Mouse (Mus musculus): ENCODE results near the gene Nek7. TPM values are rescaled to one million over a fixed set of nuclear protein-coding genes. Genes with fewer than 3 reads are reported as not detected.

Gene Nek7
- polyA plus RNA-seq, 1 experiment from 2014 or later, result 17.6 TPM

DNA sequence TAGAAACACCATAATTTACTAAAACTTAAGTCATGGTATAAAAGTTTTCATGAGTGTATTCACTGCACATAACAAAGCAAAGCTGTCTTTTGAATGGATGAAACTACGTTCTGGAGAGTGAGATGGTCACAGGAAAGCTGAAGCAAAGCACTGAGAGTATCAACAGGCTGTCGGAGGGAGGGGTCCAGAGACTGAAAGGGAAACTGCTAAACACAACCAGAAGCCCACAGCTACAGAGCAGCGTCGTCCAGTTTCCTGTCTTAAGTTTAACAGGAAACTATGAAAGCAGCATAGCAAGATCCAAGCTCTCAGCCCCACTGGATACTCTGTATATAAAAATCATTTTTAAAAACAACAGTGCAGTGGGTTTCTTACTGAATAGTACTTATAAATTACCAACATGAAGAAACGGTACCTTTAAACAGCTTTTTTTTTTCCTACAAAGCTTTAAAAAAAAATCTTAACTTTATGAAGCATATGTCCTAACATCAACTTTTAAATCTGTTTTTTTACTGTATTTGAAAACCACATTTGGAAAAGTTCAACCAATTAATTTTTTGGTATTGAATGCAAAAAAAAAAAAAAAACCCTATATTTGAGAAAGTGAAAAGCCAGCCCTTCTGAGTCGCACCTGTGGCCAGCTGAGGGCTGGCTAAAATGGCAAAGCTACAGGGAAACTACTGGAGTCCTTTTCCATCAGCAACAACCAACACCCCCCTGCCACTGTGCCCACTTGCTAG is 102.4 kb downstream of the Nek7 start:
- no peak overlapping the region for H3K27ac ChIP-seq
- H3K4me3 ChIP-seq, result no peak overlapping the region
- H3K36me3 ChIP-seq, result no peaks in the 10 kb centered on the region
- no peak for ATAC-seq (ENCODE audit: low FRiP score, low read depth)
- no peak overlapping the region for H3K9ac ChIP-seq
- H3K9me3 ChIP-seq, result no peaks in the 10 kb centered on the region
- H3K4me2 ChIP-seq (replicated peaks), result no peak overlapping the region
- H3K4me1 ChIP-seq, result no peaks in the 10 kb centered on the region
- no peaks in the 10 kb centered on the region for H3K27me3 ChIP-seq (replicated peaks)
- 68% methylated on average over 6 of the region's 6 CpGs for WGBS

DNA sequence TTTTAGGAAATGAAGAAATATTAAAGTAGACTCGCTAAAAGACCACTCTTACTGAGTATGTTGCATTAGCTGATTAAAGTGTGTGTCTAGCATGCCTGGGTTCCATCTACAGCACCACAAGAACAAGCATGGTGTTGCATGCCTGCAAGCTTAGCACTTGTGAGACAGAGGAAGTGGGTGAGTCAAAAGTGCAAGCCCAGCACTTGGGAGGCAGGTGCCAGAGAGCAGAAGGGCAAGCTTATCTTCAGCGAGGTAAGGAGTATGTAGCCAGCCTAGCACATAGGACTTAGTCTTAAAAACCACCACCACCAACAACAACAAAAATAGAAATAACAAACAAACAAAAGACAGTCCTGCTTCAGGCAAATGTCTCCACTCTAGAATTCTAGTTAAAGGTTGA is 103.0 kb downstream of the Nek7 start:
- 81% methylated on average over 2 of the region's 2 CpGs for WGBS
- Histone ChIP-seq H3K4me2 (replicated peaks) (no peak overlapping the region), H3K9ac (no peak overlapping the region), H3K27ac (no peak overlapping the region), H3K9me3 (no peaks in the 10 kb centered on the region), H3K4me3 (no peak overlapping the region), H3K27me3 (replicated peaks) (no peaks in the 10 kb centered on the region), H3K36me3 (no peaks in the 10 kb centered on the region), H3K4me1 (no peaks in the 10 kb centered on the region)
- ATAC-seq (ENCODE audit: low FRiP score, low read depth), result no peak

DNA sequence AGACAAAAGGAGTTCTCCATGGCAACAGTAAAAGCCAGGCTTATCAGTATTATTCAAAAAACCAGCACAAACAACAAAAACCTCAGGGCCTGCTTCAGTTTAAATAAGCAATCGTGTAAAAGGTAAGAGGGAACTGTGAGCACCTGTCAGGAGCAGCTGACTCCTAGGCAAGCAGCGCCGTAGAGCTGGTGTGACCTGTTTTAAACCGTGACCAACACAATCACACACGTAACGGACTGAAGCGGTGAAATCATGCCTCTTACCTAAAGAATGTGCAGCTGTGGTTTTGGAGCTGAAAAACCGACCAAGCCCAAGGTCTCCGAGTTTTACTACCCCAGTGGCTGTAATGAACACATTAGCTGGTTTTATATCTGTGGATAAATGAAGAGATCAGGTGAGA is 104.6 kb downstream of the Nek7 start:
- H3K9ac ChIP-seq, result no peak overlapping the region
- ATAC-seq (ENCODE audit: low FRiP score, low read depth), result 0 out of 2 replicates have a peak, but pooled peaks have one; percentile 25
- H3K9me3 ChIP-seq, result no peaks in the 10 kb centered on the region
- H3K4me3 ChIP-seq, result no peak overlapping the region
- no peak overlapping the region for H3K27ac ChIP-seq
- H3K36me3 ChIP-seq, result no peaks in the 10 kb centered on the region
- no peak overlapping the region for H3K4me2 ChIP-seq (replicated peaks)
- no peaks in the 10 kb centered on the region for H3K27me3 ChIP-seq (replicated peaks)
- WGBS, result 60% methylated on average over 9 of the region's 9 CpGs
- no peaks in the 10 kb centered on the region for H3K4me1 ChIP-seq

DNA sequence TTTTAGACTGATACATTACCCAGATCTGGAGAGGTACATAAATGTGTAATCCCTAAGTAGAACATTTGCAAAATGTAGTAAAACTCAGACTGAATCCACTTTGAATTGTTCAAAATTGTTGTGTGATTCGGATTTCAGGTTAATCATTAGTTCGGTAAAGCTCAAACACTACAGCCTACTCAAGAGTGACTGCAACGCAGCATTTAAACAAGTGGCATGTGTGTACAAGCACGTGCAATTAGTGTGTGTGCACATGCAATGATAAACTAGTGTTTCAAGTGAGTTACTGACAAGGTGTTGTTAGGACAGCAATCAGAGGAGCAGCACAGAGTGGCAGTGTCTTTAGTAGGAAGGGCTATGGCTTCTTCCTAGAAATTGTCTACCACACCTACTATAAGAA is 106.0 kb downstream of the Nek7 start:
- ATAC-seq (ENCODE audit: low FRiP score, low read depth), result no peak
- no peak overlapping the region for H3K4me3 ChIP-seq
- H3K9ac ChIP-seq, result no peak overlapping the region
- no peak overlapping the region for H3K27ac ChIP-seq
- H3K36me3 ChIP-seq, result no peaks in the 10 kb centered on the region
- 68% methylated on average over 4 of the region's 4 CpGs for WGBS
- H3K9me3 ChIP-seq, result no peaks in the 10 kb centered on the region
- no peaks in the 10 kb centered on the region for H3K27me3 ChIP-seq (replicated peaks)
- H3K4me1 ChIP-seq, result no peaks in the 10 kb centered on the region
- H3K4me2 ChIP-seq (replicated peaks), result no peak overlapping the region

DNA sequence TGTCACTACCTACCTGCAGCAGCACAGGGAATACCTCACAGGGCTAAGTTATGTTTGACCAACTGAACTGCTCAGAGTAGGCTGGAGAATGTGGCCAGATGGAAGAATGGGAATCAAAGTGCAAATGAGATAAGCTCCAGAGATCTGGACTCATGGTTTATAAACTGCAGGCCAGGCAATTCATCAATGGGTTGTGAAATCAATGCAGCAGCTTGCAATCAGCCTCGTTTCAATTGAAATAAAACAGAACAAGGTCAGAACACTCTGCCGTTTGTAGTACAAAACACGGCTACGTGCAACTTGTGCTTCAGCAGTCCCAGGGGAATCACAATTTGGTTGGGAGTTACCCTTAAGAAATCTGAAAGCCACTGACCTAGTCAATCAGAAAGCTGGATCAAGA is 109.4 kb downstream of the Nek7 start:
- H3K36me3 ChIP-seq, result no peaks in the 10 kb centered on the region
- no peak for ATAC-seq (ENCODE audit: low FRiP score, low read depth)
- WGBS, result 56% methylated on average over 4 of the region's 4 CpGs
- no peak overlapping the region for H3K4me2 ChIP-seq (replicated peaks)
- no peaks in the 10 kb centered on the region for H3K27me3 ChIP-seq (replicated peaks)
- H3K4me3 ChIP-seq, result no peak overlapping the region
- peaks cover 8% of the 10 kb centered on the region for H3K4me1 ChIP-seq
- H3K9ac ChIP-seq, result no peak overlapping the region
- H3K9me3 ChIP-seq, result no peaks in the 10 kb centered on the region
- H3K27ac ChIP-seq, result no peak overlapping the region

DNA sequence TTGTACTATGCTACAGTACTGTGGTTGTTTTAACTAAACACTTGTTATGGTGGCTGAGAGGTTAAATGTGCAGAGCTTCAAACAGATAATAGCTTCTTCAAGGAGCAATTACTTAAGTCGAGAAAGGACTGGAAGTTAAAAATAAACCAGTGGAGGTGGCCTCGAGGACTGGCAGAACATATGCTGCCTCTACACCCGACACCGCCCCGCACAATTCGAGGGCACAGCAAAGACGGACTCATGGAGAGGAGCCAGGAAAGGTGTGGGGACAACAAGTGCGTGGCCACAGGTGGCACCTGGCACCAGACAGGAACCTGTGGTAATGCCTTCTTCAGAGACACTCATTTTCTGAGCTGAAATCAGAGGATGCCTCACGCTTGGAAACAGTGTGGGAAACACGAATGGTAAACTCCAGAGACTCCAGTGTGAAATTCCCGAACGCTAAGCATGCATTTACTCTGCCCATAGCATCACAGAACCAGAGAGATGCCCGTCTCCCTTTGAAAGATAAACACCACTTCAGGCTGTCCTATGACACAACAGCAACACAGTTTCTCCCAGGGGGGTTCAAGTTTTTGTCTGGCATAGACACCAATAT is 112.4 kb downstream of the Nek7 start:
- Histone ChIP-seq H3K9ac (no peak overlapping the region), H3K36me3 (no peaks in the 10 kb centered on the region), H3K4me2 (replicated peaks) (no peak overlapping the region), H3K4me3 (no peak overlapping the region), H3K27me3 (replicated peaks) (no peaks in the 10 kb centered on the region), H3K4me1 (peaks cover 13% of the 10 kb centered on the region), H3K9me3 (no peaks in the 10 kb centered on the region), H3K27ac (no peak overlapping the region)
- no peak for ATAC-seq (ENCODE audit: low FRiP score, low read depth)
- 77% methylated on average over 13 of the region's 13 CpGs for WGBS

DNA sequence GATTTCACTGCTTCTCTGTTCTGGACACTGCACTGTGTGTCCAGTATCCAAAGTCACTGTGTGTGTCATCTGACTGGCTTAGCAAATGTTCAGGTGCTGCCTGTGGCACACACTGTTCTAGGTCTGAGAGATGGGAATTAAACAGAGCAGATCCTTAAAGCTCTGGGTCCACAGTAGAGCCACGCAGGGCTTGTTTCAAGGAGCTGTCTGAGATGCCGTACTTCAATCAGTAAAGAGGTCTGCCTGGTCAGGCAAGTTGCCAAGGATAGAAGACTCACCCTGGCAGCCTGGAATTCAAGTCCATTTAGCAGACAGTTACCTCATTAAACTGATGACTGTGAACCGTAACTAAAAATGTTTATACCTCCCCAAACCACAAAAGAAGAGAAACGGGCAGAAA is 112.9 kb downstream of the Nek7 start:
- ATAC-seq (ENCODE audit: low FRiP score, low read depth), result 0 out of 2 replicates have a peak, but pooled peaks have one; percentile 39
- Histone ChIP-seq H3K9me3 (no peaks in the 10 kb centered on the region), H3K9ac (no peak overlapping the region), H3K4me3 (no peak overlapping the region), H3K27ac (no peak overlapping the region), H3K4me1 (peaks cover 13% of the 10 kb centered on the region), H3K4me2 (replicated peaks) (no peak overlapping the region), H3K27me3 (replicated peaks) (no peaks in the 10 kb centered on the region), H3K36me3 (no peaks in the 10 kb centered on the region)
- 32% methylated on average over 4 of the region's 4 CpGs for WGBS

DNA sequence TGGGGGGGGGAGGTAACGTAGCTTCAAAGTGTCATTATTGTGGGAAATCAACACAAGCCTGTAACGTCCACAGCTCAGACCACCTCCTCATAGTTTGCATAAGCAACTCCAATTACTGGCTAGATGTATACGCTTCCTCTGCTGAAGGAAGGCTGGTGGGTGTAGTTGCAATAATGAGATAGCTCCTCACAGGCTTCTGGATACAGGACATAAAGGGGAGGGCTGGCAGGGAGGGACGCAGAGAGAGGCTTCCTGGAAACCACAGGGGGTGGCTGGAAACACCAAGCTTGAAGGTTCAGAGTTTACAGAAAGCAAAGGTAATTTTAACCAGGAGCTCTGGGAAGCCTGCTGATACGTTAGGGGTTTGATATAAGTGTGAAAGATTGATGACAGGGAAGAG is 115.7 kb downstream of the Nek7 start:
- Histone ChIP-seq H3K27ac (no peak overlapping the region), H3K9ac (no peak overlapping the region), H3K9me3 (no peaks in the 10 kb centered on the region), H3K4me1 (peaks cover 23% of the 10 kb centered on the region), H3K36me3 (no peaks in the 10 kb centered on the region), H3K27me3 (replicated peaks) (no peaks in the 10 kb centered on the region), H3K4me3 (no peak overlapping the region), H3K4me2 (replicated peaks) (0 out of 2 replicates have a peak overlapping the region, but pooled peaks have one; percentile 0)
- WGBS, result 37% methylated on average over 5 of the region's 5 CpGs
- no peak for ATAC-seq (ENCODE audit: low FRiP score, low read depth)

DNA sequence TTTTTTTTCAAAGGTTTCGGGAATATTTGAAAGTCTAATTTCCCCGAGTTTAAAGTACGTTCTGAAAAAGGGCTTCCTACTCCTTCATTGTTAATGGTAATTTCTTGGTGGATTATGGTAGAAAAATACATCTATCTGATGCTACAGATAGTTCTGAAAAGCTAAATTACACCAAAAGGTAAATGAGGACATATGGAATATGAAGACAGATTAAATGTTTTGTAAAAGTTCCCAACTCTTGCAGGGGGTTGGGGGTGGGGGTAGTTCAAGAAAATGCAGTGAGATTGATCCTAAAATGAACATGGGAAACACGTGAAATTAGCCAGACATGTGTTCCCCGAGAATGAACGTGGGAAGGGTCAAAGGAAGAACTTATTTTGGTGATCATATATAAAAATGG is 119.2 kb downstream of the Nek7 start:
- no peak overlapping the region for H3K4me2 ChIP-seq (replicated peaks)
- H3K27me3 ChIP-seq (replicated peaks), result no peaks in the 10 kb centered on the region
- no peaks in the 10 kb centered on the region for H3K9me3 ChIP-seq
- 45% methylated on average over 6 of the region's 6 CpGs for WGBS
- no peak overlapping the region for H3K27ac ChIP-seq
- ATAC-seq (ENCODE audit: low FRiP score, low read depth), result no peak
- peaks cover 32% of the 10 kb centered on the region for H3K4me1 ChIP-seq
- H3K36me3 ChIP-seq, result no peaks in the 10 kb centered on the region
- no peak overlapping the region for H3K9ac ChIP-seq
- H3K4me3 ChIP-seq, result no peak overlapping the region

DNA sequence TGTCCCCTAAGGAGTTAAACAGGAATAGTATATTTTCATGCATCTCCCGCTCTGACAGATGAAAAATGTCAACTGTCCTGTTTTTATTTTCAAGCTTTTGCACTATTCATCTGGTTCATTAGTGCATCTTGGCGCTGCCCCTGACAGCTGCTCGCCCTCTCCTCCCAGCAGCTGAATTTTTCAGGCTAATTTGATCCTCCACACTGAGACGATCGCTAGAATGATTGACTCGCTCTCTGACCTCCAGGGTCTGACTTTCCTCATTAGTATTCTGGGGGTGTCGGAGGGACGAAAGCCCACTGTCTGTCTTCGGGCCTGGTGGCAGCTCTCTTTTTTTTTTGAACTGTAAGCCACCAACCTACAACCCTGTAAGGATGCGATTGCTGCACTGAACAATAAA is 119.8 kb downstream of the Nek7 start:
- Histone ChIP-seq H3K9ac (no peak overlapping the region), H3K4me3 (no peak overlapping the region), H3K4me1 (peaks cover 32% of the 10 kb centered on the region)

DNA sequence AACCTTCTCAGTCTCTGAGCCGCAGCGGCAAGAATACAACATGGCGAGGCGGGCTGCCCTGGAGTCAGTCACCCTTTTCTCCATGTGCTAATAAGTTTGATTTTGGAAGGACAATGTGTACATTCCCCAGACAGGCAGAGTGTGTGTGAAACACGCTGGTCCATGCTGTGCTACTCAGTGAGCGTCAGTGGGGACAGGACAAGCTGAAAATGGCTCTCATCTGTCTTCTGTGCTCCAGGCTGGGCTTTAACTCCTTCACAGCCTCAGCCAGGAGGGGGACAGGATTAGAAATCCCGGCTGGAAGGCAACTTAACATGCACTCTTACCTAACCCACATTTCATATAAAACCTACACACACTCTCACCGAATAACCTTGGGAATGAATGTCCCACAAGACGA is 120.5 kb downstream of the Nek7 start:
- Histone ChIP-seq H3K27me3 (replicated peaks) (no peaks in the 10 kb centered on the region), H3K36me3 (no peaks in the 10 kb centered on the region), H3K4me3 (no peak overlapping the region), H3K9me3 (no peaks in the 10 kb centered on the region), H3K4me1 (peaks cover 30% of the 10 kb centered on the region), H3K27ac (peak overlapping the region; percentile 66; the same call in 1 of the 2 replicates), H3K9ac (no peak overlapping the region), H3K4me2 (replicated peaks) (peak overlapping the region; percentile 45)
- ATAC-seq (ENCODE audit: low FRiP score, low read depth), result peak; percentile 88
- WGBS, result 24% methylated on average over 9 of the region's 9 CpGs

More for the DNA sequence above, 119.8 kb downstream of the Nek7 start:
- H3K27ac ChIP-seq, result no peak overlapping the region
- ATAC-seq (ENCODE audit: low FRiP score, low read depth), result peak; percentile 81
- 12% methylated on average over 10 of the region's 10 CpGs for WGBS
- H3K36me3 ChIP-seq, result no peaks in the 10 kb centered on the region
- peak overlapping the region; percentile 45 for H3K4me2 ChIP-seq (replicated peaks)
- H3K27me3 ChIP-seq (replicated peaks), result no peaks in the 10 kb centered on the region
- H3K9me3 ChIP-seq, result no peaks in the 10 kb centered on the region

DNA sequence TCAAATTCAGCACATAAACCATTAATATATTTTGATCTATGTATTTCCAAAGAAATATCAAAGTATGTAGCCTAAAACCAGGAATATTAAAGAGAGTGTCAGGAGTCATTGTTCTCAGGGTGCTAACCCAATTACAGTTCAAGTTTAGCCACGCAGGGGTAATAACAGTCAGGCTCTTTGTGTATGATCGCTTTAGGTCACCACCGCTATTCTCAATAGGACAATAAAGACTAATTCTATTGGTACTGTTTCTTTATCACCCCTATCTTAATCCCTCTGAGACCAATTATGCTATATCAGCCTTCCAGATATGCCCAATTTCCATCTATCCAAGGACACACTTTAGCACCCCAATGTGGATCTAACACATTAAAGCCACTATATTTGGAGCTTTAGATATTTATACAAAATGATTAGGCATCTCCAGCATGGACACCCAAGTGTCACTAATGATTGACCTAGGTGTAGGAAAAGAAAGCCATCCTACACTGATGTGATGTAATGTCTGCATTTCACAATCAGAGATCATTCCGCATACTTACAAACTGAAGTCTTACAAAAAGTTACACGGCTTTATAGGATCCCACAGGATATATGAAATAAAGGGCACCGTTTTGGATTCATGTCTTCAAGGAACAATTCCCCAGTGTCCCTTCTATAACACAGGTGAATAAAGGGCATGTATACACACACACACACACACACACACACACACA is 128.4 kb downstream of the Nek7 start:
- H3K9ac ChIP-seq, result no peak overlapping the region
- no peak overlapping the region for H3K4me2 ChIP-seq (replicated peaks)
- no peaks in the 10 kb centered on the region for H3K27me3 ChIP-seq (replicated peaks)
- H3K27ac ChIP-seq, result no peak overlapping the region
- H3K9me3 ChIP-seq, result no peaks in the 10 kb centered on the region
- no peaks in the 10 kb centered on the region for H3K36me3 ChIP-seq
- no peak for ATAC-seq (ENCODE audit: low FRiP score, low read depth)
- H3K4me1 ChIP-seq, result no peaks in the 10 kb centered on the region
- WGBS, result 62% methylated on average over 6 of the region's 6 CpGs
- H3K4me3 ChIP-seq, result no peak overlapping the region
